Mouse (Mus musculus) colon, adult 2 months (tissue): ENCODE data around the gene Rhox2c. TPM values are rescaled to one million over a fixed set of nuclear protein-coding genes. Genes with fewer than 3 reads are reported as not detected.

Experiments
- polyA plus RNA-seq: library from polyadenylated mRNA; depleted of rRNA; stranded (reverse); fragments of >200 nt; gene quantifications from 2 replicates; pipeline ENCODE4 v1.2.3, GENCODE M21; 2012; rRNA removed

Gene Rhox2c
- not detected in 2 replicates for polyA plus RNA-seq

DNA sequence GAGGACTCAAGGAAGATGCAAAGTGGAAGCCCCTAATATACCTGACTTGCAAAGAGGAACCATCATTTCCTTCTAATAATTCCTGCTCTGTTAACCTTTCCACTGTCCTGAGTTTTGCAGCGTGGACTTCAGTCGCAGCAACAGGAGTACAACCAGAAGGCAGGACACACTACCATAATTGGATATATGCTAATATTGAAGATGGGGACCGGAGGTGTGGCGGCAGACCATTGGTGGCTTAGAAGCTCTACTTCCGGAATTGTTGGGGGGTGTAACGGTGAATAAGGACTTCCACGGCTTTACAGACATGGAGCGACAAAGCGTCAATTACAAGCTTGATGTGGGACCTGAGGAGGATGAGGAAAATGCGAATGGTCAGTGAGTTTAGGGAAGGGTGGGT lies at the start of gene Rhox2c:
TSS of gene Rhox2c (plus strand) at position 301 of the 400 bp plus-strand sequence.

DNA sequence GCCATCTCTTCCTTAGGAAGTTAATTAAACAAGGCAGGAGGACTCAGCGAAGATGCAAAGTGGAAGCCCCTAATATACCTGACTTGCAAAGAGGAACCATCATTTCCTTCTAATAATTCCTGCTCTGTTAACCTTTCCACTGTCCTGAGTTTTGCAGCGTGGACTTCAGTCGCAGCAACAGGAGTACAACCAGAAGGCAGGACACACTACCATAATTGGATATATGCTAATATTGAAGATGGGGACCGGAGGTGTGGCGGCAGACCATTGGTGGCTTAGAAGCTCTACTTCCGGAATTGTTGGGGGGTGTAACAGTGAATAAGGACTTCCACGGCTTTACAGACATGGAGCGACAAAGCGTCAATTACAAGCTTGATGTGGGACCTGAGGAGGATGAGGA lies 41.7 kb upstream of the Rhox2c start, which contains the start of gene Rhox2b:
TSS of gene Rhox2b (plus strand) at position 301 of the 400 bp plus-strand sequence.

DNA sequence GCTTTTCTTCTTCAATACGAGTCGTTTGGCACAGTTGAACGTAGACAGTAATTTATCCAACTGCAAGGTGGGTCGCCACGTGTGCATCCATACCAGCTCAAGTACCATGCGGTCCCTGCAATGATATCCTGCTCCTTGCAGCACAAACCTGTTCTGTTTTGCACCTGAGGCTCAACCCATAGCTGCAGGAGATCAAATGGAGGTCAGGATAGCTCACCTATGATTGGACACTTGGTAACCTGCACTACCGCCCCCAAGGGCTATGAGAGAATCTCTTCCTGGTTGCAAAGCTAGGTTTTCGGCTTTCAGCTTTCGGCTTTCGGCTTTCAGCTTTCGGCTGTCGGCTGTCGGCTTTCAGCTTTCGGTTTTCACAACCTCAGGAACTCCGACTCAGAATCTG lies 21.3 kb upstream of the Rhox2c start, which contains the start of gene Rhox4b:
TSS of gene Rhox4b (plus strand) at position 301 of the 400 bp plus-strand sequence.

DNA sequence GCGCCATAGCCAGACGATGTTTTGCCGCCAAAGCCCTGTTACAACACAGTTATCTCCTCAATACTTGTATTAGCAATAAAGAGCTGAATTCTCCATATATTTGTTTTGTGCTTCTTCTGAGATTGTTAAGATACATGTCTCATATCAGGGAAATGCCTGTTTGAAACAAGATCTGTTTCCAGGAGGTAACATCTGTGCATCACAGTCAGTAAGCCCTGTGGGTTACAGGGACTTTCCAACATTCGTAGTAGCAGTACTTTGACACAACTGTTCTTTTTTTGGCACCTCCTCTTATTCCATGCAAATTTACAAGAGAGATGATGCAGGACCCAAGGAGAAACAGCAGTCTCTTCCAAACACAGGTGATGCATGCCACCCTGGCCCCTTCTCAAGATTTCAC lies 4.8 kb downstream of the Rhox2c start, which contains the start of gene Rhox3c:
TSS of gene Rhox3c (plus strand) at position 301 of the 400 bp plus-strand sequence.

DNA sequence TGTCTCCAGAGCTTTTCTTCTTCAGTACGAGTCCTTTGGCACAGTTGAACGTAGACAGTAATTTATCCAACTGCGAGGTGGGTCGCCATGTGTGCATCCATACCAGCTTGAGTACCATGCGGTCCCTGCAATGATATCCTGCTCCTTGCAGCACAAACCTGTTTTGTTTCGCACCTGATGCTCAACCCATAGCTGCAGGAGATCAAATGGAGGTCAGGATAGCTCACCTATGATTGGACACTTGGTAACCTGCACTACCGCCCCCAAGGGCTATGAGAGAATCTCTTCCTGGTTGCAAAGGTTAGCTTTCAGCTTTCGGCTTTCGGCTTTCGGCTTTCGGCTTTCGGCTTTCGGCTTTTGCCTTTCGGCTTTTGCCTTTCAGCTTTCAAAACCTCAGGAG lies 26.6 kb downstream of the Rhox2c start, which contains the start of gene Rhox4c:
TSS of gene Rhox4c (plus strand) at position 301 of the 400 bp plus-strand sequence.

DNA sequence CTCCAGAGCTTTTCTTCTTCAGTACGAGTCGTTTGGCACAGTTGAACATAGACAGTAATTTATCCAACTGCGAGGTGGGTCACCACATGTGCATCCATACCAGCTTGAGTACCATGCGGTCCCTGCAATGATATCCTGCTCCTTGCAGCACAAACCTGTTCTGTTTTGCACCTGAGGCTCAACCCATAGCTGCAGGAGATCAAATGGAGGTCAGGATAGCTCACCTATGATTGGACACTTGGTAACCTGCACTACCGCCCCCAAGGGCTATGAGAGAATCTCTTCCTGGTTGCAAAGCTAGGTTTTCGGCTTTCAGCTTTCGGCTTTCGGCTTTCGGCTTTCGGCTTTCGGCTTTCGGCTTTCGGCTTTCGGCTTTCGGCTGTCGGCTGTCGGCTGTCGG lies 60.6 kb downstream of the Rhox2c start, which contains the start of gene Rhox4d:
TSS of gene Rhox4d (plus strand) at position 301 of the 400 bp plus-strand sequence.

Other genes starting within 250 kb of the Rhox2c start
- gene Gm9, start 242.6 kb upstream of the Rhox2c start, polyA plus RNA-seq, result not detected in 2 replicates
- not detected in 2 replicates for gene Rhox1, start 231.4 kb upstream of the Rhox2c start, polyA plus RNA-seq
- not detected in 2 replicates for gene Rhox2a, start 208.7 kb upstream of the Rhox2c start, polyA plus RNA-seq
- not detected in 2 replicates for gene Rhox3a, start 203.8 kb upstream of the Rhox2c start, polyA plus RNA-seq
- gene Rhox4a, start 188.3 kb upstream of the Rhox2c start, polyA plus RNA-seq, result not detected in 2 replicates
- gene Rhox3a2, start 73.7 kb upstream of the Rhox2c start, polyA plus RNA-seq, result not detected in 2 replicates
- not detected in 2 replicates for gene Rhox4a2, start 62.8 kb upstream of the Rhox2c start, polyA plus RNA-seq
- not detected in 2 replicates for gene Rhox2b, start 41.6 kb upstream of the Rhox2c start, polyA plus RNA-seq
- gene Rhox4b, start 21.2 kb upstream of the Rhox2c start, polyA plus RNA-seq, result not detected in 2 replicates
- gene Rhox3c, start 4.9 kb downstream of the Rhox2c start, polyA plus RNA-seq, result not detected in 2 replicates
- gene Rhox4c, start 26.7 kb downstream of the Rhox2c start, polyA plus RNA-seq, result not detected in 2 replicates
- gene Rhox2d, start 39.7 kb downstream of the Rhox2c start, polyA plus RNA-seq, result not detected in 2 replicates
- gene Rhox4d, start 60.7 kb downstream of the Rhox2c start, polyA plus RNA-seq, result not detected in 2 replicates
- not detected in 2 replicates for gene Rhox2e, start 76.8 kb downstream of the Rhox2c start, polyA plus RNA-seq
- not detected in 2 replicates for gene Rhox3e, start 88.3 kb downstream of the Rhox2c start, polyA plus RNA-seq
- not detected in 2 replicates for gene Rhox4e, start 103.7 kb downstream of the Rhox2c start, polyA plus RNA-seq
- not detected in 2 replicates for gene Rhox2f, start 117.7 kb downstream of the Rhox2c start, polyA plus RNA-seq
- not detected in 2 replicates for gene Rhox3f, start 127.3 kb downstream of the Rhox2c start, polyA plus RNA-seq
- not detected in 2 replicates for gene Rhox4f, start 154.0 kb downstream of the Rhox2c start, polyA plus RNA-seq
- gene Rhox3g, start 174.9 kb downstream of the Rhox2c start, polyA plus RNA-seq, result not detected in 2 replicates
- gene Rhox2g, start 189.8 kb downstream of the Rhox2c start, polyA plus RNA-seq, result not detected in 2 replicates
- gene Rhox4g, start 197.6 kb downstream of the Rhox2c start, polyA plus RNA-seq, result not detected in 2 replicates
- gene Rhox3h, start 215.1 kb downstream of the Rhox2c start, polyA plus RNA-seq, result not detected in 2 replicates
- not detected in 2 replicates for gene Rhox2h, start 219.6 kb downstream of the Rhox2c start, polyA plus RNA-seq